Mouse (Mus musculus) forebrain, embryonic 14.5 days (tissue): ENCODE data around the gene Prr12. TPM values are rescaled to one million over a fixed set of nuclear protein-coding genes. Genes with fewer than 3 reads are reported as not detected.
"Not testable (repeated sequence)": the region's sequence is repeated elsewhere in the genome, so short reads cannot be mapped to it uniquely, and the experiment has no call there.

Experiments used
- ATAC-seq: fragments of 200-750 bp; cut with Nextera tagmentation; 2 replicates; pipeline ENCODE4 v1.8.0; 2017; ENCODE audit warnings: mild to moderate bottlenecking, moderate library complexity
- DNase-seq: peaks from one replicate; pipeline ENCODE4 v3.0.0-alpha.2; 2015; ENCODE audit warnings: low spot score
- H3K27ac ChIP-seq: fragments of 300-500 bp; sonication (generic); 2 replicates; pipeline ENCODE4 v1.5.1; 2014; ENCODE audit warnings: low read depth, mild to moderate bottlenecking, control low read depth, low read length, moderate library complexity
- H3K27me3 ChIP-seq: fragments of 300-500 bp; sonication (generic); replicated peaks from 2 replicates; pipeline ENCODE4 v1.6.1; 2014; ENCODE audit warnings: low read length, control low read depth, mixed read lengths; ENCODE audit not compliant: control insufficient read depth, insufficient read depth
- H3K36me3 ChIP-seq: fragments of 300-500 bp; sonication (generic); 2 replicates; pipeline ENCODE4 v1.6.1; 2014; ENCODE audit warnings: low read length, control low read depth; ENCODE audit not compliant: control insufficient read depth, insufficient read depth
- H3K4me1 ChIP-seq: fragments of 300-500 bp; sonication (generic); 2 replicates; pipeline ENCODE4 v1.6.1; 2014; ENCODE audit warnings: antibody characterized with exemption, low read length, control low read depth; ENCODE audit not compliant: control insufficient read depth, insufficient read depth
- H3K4me2 ChIP-seq: fragments of 300-500 bp; sonication (generic); 2 replicates; pipeline ENCODE4 v1.6.1; 2014; ENCODE audit warnings: mild to moderate bottlenecking, control low read depth, low read length
- H3K4me3 ChIP-seq: fragments of 300-500 bp; sonication (generic); 2 replicates; pipeline ENCODE4 v1.5.1; 2014; ENCODE audit warnings: low read depth, low read length, control low read depth
- H3K9ac ChIP-seq: fragments of 300-500 bp; sonication (generic); 2 replicates; pipeline ENCODE4 v1.6.1; 2014; ENCODE audit warnings: mild to moderate bottlenecking, low read length, control low read depth, moderate library complexity
- H3K9me3 ChIP-seq: fragments of 300-500 bp; sonication (generic); replicated peaks from 2 replicates; pipeline ENCODE4 v1.6.1; 2016; ENCODE audit warnings: low read length, control low read depth, mixed read lengths; ENCODE audit not compliant: control insufficient read depth
- WGBS: fragments of 180-500 bp; shearing (Covaris S2); extraction: QIAGEN DNeasy Blood & Tissue Kit; methylation state at CpG from one replicate; pipeline ENCODE4 v1.1.7; 2014; 5-methylcytosine and 5-hydroxymethylcytosine counted together
- polyA plus RNA-seq: library from polyadenylated mRNA; unstranded; fragments of >200 nt; fragmentation: Nextera tagmentation; extraction: Ambion mirVana; gene quantifications from 2 replicates; pipeline ENCODE4 v1.2.1, GENCODE M21; 2014

Prr12 gene
- polyA plus RNA-seq, 1 experiment from 2014 or later: 13.6 TPM

DNA sequence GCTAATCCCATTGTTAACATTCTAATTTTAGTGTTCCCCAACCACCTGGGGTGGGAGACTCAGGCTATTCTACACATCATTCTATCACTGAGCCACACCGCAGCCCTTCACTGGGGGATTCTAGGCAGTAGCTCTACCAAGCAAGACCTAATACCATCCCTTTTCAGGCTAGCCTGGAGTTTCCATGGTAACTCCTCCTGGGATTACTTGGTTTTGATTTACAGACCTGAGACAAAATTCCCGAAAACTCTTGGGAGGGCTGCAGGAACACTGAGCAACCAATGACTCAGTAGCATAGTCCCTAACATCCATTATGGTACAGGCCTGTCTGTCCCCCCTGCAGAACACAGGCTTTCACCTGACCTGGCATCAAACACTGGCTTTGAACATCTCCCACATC lies 26.4 kb downstream of the Prr12 start:
- Histone ChIP-seq H3K9ac (no peak overlapping the region), H3K9me3 (no peaks in the 10 kb centered on the region), H3K4me1 (no peaks in the 10 kb centered on the region), H3K27me3 (no peaks in the 10 kb centered on the region), H3K4me2 (no peak overlapping the region), H3K4me3 (no peak overlapping the region), H3K27ac (no peak overlapping the region), H3K36me3 (peaks cover 49% of the 10 kb centered on the region)
- DNase-seq (no peak), ATAC-seq (no peak)
- 56% methylated on average over 2 of the region's 2 CpGs for WGBS

DNA sequence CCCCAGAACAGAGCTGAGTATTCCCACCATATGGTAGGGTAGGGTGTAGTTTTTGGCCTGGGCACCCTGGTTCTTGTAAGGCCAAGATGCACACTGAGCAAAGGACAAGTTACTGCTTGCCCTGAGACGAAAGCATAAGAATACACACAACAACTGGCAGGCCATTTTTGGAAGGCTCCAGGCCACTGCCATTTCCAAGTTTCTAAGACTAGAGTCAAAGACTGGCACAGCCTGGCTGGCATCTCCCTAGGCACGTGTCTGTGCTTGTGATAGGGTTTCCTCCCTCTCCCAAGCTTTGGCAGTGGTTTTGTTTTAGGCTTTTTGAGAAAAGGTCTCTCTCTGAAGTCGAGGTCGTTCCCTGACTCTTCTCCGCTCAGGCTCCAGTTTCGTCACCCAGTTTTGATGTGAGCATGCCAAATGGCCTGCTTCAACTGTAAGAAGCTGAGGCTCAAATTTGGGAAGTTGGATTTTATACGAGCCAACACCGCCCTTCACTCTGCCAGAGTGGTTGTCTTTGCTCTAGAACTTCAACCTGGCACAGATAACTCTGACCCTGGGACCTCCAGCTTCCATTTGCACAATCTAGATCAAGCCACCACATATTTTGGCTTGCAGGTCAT lies 27.0 kb downstream of the Prr12 start:
- no peak overlapping the region for H3K27ac ChIP-seq
- no peaks in the 10 kb centered on the region for H3K4me1 ChIP-seq
- H3K4me3 ChIP-seq: no peak overlapping the region
- no peak overlapping the region for H3K9ac ChIP-seq
- H3K36me3 ChIP-seq: peaks cover 44% of the 10 kb centered on the region
- DNase-seq: no peak
- H3K4me2 ChIP-seq: no peak overlapping the region
- H3K27me3 ChIP-seq: no peaks in the 10 kb centered on the region
- 82% methylated on average over 8 of the region's 8 CpGs for WGBS
- ATAC-seq: no peak
- no peaks in the 10 kb centered on the region for H3K9me3 ChIP-seq

DNA sequence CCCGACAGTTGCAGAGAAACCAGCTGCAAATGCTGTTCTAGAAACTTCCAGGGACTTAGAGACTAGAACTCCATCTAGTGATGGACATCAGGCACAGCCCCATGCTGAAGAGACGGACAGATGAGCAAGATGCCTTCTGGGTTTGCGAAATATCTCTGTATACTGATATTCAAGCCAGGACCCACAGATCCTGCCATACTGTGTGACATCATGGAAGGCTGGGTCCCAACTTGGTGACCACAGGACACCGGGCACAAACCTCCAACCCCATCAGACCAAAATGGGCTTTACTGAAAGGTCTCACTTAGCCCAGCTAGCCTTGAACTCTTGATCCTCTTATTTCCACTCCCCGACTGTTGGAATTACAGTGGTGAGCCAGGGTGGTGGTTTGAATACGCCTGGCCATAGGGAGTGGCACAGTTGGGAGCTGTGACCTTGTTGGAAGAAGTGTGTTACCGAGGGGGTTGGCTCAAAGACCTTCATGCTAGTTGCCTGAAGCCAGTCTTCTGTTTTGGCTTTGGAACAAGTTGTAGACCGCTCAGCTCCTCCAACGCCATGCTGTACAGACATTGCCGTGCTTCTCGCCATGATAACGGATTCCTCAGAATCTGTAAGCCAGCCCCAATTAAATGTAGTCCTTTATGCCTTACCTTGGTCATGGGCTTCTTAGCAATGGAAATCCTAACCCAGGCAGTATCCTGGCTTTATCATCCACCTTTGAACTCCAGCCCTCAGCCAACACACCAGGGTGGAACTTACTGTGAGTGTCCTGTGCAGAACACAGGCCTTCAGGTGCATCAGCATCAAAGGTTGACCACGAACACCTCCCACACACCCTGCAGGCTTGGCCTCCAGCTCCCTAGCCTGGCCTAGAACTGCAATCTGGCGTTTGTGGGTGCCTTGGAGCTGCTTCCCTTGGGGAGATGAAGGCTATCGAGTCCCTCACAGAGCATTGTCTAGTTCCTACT lies 28.1 kb downstream of the Prr12 start:
- no peak for DNase-seq
- peaks cover 33% of the 10 kb centered on the region for H3K36me3 ChIP-seq
- ATAC-seq: no peak
- no peaks in the 10 kb centered on the region for H3K9me3 ChIP-seq
- H3K9ac ChIP-seq: no peak overlapping the region
- no peak overlapping the region for H3K27ac ChIP-seq
- H3K4me3 ChIP-seq: no peak overlapping the region
- H3K4me2 ChIP-seq: no peak overlapping the region
- H3K27me3 ChIP-seq: no peaks in the 10 kb centered on the region
- 88% methylated on average over 15 of the region's 15 CpGs for WGBS
- no peaks in the 10 kb centered on the region for H3K4me1 ChIP-seq

DNA sequence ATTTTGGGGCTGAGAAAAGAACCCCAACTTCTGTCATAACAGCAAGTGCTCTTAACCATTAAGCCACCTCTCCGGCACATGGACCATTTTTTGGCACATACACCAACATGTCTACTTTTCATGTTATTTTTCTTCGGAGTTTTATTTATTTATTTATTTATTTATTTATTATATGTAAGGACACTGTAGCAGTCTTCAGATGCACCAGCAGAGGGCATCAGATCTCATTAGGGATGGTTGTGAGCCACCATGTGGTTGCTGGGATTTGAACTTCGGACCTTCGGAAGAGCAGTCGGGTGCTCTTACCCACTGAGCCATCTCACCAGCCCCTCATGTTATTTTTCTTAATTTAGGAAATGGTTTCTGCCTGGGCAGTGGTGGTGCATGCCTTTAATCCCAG lies 29.0 kb downstream of the Prr12 start:
- H3K9me3 ChIP-seq, H3K4me1 ChIP-seq, H3K27ac ChIP-seq, H3K4me3 ChIP-seq, H3K9ac ChIP-seq, H3K27me3 ChIP-seq, H3K4me2 ChIP-seq, ATAC-seq: not testable (repeated sequence)
- H3K36me3 ChIP-seq: peaks cover 24% of the 10 kb centered on the region
- peak; percentile 38 for DNase-seq
- 86% methylated on average over 5 of the region's 5 CpGs for WGBS

DNA sequence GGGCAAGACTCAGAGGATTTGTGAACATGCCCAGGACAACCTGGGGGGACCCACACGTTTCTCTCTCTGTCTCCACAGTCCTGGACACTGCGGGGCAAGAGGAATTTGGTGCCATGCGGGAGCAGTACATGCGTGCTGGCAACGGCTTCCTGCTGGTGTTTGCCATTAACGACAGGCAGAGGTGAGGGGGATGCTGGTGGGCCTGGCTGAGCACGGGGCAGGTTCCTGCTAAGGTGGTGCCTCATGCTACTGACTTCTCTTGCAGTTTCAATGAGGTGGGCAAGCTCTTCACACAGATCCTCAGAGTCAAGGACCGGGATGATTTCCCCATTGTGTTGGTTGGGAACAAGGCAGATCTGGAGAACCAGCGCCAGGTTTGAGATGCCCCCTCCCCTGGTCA lies 32.5 kb downstream of the Prr12 start:
- ATAC-seq: no peak
- H3K4me2 ChIP-seq: no peak overlapping the region
- H3K27me3 ChIP-seq: no peaks in the 10 kb centered on the region
- 76% methylated on average over 9 of the region's 9 CpGs for WGBS
- H3K27ac ChIP-seq: no peak overlapping the region
- H3K9ac ChIP-seq: no peak overlapping the region
- H3K4me1 ChIP-seq: peaks cover 6% of the 10 kb centered on the region; the same call in 1 of the 2 replicates
- DNase-seq: no peak
- H3K4me3 ChIP-seq: no peak overlapping the region
- H3K9me3 ChIP-seq: no peaks in the 10 kb centered on the region
- no peaks in the 10 kb centered on the region for H3K36me3 ChIP-seq

DNA sequence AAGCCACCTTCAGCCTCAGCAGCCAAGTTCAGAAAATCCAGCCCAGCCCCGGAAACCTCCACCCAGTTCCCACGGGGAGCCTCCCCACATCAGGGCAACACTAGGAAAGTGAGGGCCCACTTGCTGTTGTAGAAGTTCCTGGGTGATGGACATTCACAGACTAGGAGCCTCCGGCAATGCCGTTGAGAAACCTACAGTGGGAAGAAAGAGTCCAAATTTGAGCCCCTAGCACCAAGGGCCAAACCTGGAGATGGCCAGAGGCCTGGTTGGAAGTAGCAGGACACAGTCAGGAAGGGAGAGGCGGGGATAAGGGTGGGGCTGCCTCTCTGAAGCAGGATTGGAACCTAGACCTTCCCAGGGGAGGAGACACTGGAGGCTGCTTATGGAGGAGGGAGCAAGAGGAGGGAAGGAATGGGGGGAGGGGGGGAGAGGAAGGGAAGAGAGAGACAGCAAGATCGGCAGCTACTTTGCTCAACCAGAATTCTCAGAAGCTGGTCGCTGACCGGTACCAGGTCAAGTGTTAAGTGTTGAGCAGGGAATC lies 33.6 kb downstream of the Prr12 start:
- Histone ChIP-seq H3K9me3 (no peaks in the 10 kb centered on the region), H3K27ac (no peak overlapping the region), H3K36me3 (0 out of 2 replicates have a peak, but pooled peaks cover under 1% of the 10 kb centered on the region), H3K4me1 (peaks cover 14% of the 10 kb centered on the region), H3K4me2 (0 out of 2 replicates have a peak overlapping the region, but pooled peaks have one; percentile 12), H3K4me3 (no peak overlapping the region), H3K27me3 (no peaks in the 10 kb centered on the region), H3K9ac (no peak overlapping the region)
- ATAC-seq (no peak), DNase-seq (no peak)
- 45% methylated on average over 8 of the region's 8 CpGs for WGBS

DNA sequence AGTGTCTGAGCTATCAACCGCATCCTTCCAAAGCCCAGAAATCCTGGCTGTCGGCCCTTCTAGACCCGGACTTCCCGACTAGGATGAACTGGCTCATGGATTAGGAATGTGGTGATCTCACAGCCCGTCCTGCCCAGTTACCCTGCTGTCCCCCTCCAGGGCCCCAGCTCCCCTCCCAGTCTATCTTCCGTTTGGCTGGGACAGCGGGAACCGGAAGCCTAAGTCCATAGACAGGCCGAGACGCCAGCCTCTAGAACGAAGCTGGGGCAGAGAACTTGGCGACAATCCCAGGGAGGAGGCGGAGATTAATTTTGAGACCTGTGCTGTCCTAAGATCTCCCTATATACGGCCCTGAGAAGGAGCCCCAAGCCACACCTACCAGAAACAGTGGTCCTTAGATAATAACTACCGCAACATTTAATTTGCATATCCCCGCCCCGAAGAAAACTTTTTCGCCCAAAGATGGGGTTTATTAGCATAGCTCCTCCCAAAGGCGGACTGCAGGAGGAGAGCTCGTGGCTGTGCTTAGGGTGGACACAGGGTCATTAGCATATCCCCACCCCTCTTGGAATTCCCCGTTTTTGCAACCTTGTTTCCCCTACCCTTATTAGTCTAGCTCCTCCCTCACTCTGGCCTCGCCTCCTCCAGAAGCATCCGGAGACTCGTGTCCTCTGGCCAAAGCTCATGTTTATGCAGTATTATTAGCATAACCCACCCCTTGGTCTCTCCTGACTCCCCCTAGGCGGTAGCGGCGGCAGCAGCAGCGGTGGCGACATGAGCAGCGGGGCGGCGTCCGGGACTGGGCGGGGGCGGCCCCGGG lies 35.2 kb downstream of the Prr12 start, which contains the start of gene Rras:
TSS of gene Rras (plus strand) at position 720 of the 820 bp plus-strand sequence.
- ATAC-seq (peak; percentile 76), DNase-seq (peak; percentile 96)
- Histone ChIP-seq H3K4me3 (peak within 1 kb of the TSS; percentile 95), H3K9ac (peak within 1 kb of the TSS; percentile 54), H3K4me1 (peaks cover 14% of the 10 kb centered on the region), H3K9me3 (no peaks in the 10 kb centered on the region), H3K27me3 (no peaks in the 10 kb centered on the region), H3K27ac (peak within 1 kb of the TSS; percentile 85), H3K36me3 (peaks cover 15% of the 10 kb centered on the region), H3K4me2 (peak within 1 kb of the TSS; percentile 65)
- WGBS: under 1% methylated on average over 36 of the region's 36 CpGs

DNA sequence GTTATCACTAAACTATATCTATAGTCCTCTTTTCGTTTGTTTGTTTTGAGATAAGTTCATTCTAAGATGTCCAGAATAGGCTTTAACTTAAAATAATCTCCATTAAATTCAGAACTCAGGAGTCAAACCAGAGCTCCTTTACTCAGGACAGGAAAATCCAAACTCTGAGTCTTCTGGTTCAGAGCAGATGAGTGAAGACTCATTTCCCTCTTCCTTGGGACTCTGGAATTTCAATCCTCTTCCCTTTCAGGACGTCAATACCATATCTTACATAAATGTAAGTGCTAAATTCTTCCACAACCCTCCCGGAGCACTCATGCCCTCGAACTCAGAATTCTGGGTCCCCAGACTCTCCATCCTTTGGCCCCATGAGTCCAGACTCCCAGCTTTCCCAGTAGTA lies 35.9 kb downstream of the Prr12 start:
- H3K36me3 ChIP-seq: peaks cover 22% of the 10 kb centered on the region
- DNase-seq (no peak), ATAC-seq (0 out of 2 replicates have a peak, but pooled peaks have one; percentile 0)
- peak overlapping the region; percentile 85 for H3K27ac ChIP-seq
- no peaks in the 10 kb centered on the region for H3K27me3 ChIP-seq
- peak overlapping the region; percentile 65 for H3K4me2 ChIP-seq
- peaks cover 14% of the 10 kb centered on the region for H3K4me1 ChIP-seq
- H3K4me3 ChIP-seq: peak overlapping the region; percentile 95
- WGBS: 2% methylated on average over 4 of the region's 4 CpGs
- peak overlapping the region; percentile 52 for H3K9ac ChIP-seq
- no peaks in the 10 kb centered on the region for H3K9me3 ChIP-seq
